Mouse (Mus musculus): ENCODE measurements around the gene Chst3. TPM values are rescaled to one million over a fixed set of nuclear protein-coding genes. Genes with fewer than 3 reads are reported as not detected.

Chst3 gene
- polyA plus RNA-seq (2012; rRNA removed), result 89.3 and 105 TPM in 2 replicates

GRCm38 (mm10) chr10:60218591-60219499, at the start of gene Chst3:
Gene Chst3, minus strand, starts transcription at chr10:60219260.
- Histone ChIP-seq H3K27ac (ENCODE audit: insufficient read depth, low read length) (peak within 1 kb of the TSS; percentile 99), H3K36me3 (ENCODE audit: control insufficient read depth, insufficient read depth, low read length) (peaks cover 10% of the 10 kb centered on the region; the same call in 1 of the 2 replicates), H3K4me3 (ENCODE audit: extremely low read depth, insufficient read depth, insufficient read length) (peak within 1 kb of the TSS; percentile 79), H3K27me3 (ENCODE audit: control insufficient read depth, insufficient read depth, low read length) (peaks cover 2% of the 10 kb centered on the region; the same call in 1 of the 2 replicates), H3K4me1 (ENCODE audit: control insufficient read depth, insufficient read depth, insufficient read length) (peaks cover 12% of the 10 kb centered on the region; the same call in 1 of the 2 replicates)
- peak in 1 of 2 experiments; percentile 68 for DNase-seq (ENCODE audit: low read depth in 1 of 2, low spot score in 2 of 2)
- TF ChIP-seq CTCF (IDR thresholded peaks at IDR 0.05; ENCODE audit: extremely low read depth, insufficient read depth, insufficient read length, insufficient replicate concordance) (no peak), POLR2A (IDR thresholded peaks at IDR 0.05; ENCODE audit: low read depth, low read length) (peak; percentile 0; the same call in 1 of the 2 replicates)
- 2% methylated on average over 79 of the region's 83 CpGs for WGBS

- 72% methylated on average over 11 of the region's 11 CpGs for WGBS
- Histone ChIP-seq H3K27ac (ENCODE audit: insufficient read depth, low read length) (no peak overlapping the region), H3K27me3 (ENCODE audit: control insufficient read depth, insufficient read depth, low read length) (no peaks in the 10 kb centered on the region), H3K36me3 (ENCODE audit: control insufficient read depth, insufficient read depth, low read length) (no peaks in the 10 kb centered on the region), H3K4me1 (ENCODE audit: control insufficient read depth, insufficient read depth, insufficient read length) (peaks cover 4% of the 10 kb centered on the region; the same call in 1 of the 2 replicates), H3K4me3 (ENCODE audit: extremely low read depth, insufficient read depth, insufficient read length) (no peak overlapping the region)
- no peak for DNase-seq (ENCODE audit: low read depth in 1 of 2, low spot score in 2 of 2)
- TF ChIP-seq POLR2A (IDR thresholded peaks at IDR 0.05; ENCODE audit: low read depth, low read length), result no peak
- TF ChIP-seq CTCF (IDR thresholded peaks at IDR 0.05; ENCODE audit: extremely low read depth, insufficient read depth, insufficient read length, insufficient replicate concordance), result no peak
Observed at GRCm38 (mm10) chr10:60268738-60269137, 49.7 kb upstream of the Chst3 start.

GRCm38 (mm10) chr10:60266842-60267401, 47.9 kb upstream of the Chst3 start:
- TF ChIP-seq POLR2A (IDR thresholded peaks at IDR 0.05; ENCODE audit: low read depth, low read length) (no peak), CTCF (IDR thresholded peaks at IDR 0.05; ENCODE audit: extremely low read depth, insufficient read depth, insufficient read length, insufficient replicate concordance) (no peak)
- WGBS, result 90% methylated on average over 8 of the region's 8 CpGs
- Histone ChIP-seq H3K4me3 (ENCODE audit: extremely low read depth, insufficient read depth, insufficient read length) (no peak overlapping the region), H3K27ac (ENCODE audit: insufficient read depth, low read length) (no peak overlapping the region), H3K4me1 (ENCODE audit: control insufficient read depth, insufficient read depth, insufficient read length) (peaks cover 16% of the 10 kb centered on the region; the same call in 1 of the 2 replicates), H3K36me3 (ENCODE audit: control insufficient read depth, insufficient read depth, low read length) (no peaks in the 10 kb centered on the region), H3K27me3 (ENCODE audit: control insufficient read depth, insufficient read depth, low read length) (no peaks in the 10 kb centered on the region)
- no peak for DNase-seq (ENCODE audit: low read depth in 1 of 2, low spot score in 2 of 2)

GRCm38 (mm10) chr10:60265252-60265651, 46.2 kb upstream of the Chst3 start:
- DNase-seq (ENCODE audit: low read depth in 1 of 2, low spot score in 2 of 2), result no peak
- TF ChIP-seq POLR2A (IDR thresholded peaks at IDR 0.05; ENCODE audit: low read depth, low read length), result no peak
- no peak for TF ChIP-seq CTCF (IDR thresholded peaks at IDR 0.05; ENCODE audit: extremely low read depth, insufficient read depth, insufficient read length, insufficient replicate concordance)
- H3K36me3 ChIP-seq (ENCODE audit: control insufficient read depth, insufficient read depth, low read length), result no peaks in the 10 kb centered on the region
- no peak overlapping the region for H3K27ac ChIP-seq (ENCODE audit: insufficient read depth, low read length)
- peaks cover 26% of the 10 kb centered on the region; the same call in 1 of the 2 replicates for H3K4me1 ChIP-seq (ENCODE audit: control insufficient read depth, insufficient read depth, insufficient read length)
- WGBS, result 87% methylated on average over 10 of the region's 10 CpGs
- H3K27me3 ChIP-seq (ENCODE audit: control insufficient read depth, insufficient read depth, low read length), result no peaks in the 10 kb centered on the region
- no peak overlapping the region for H3K4me3 ChIP-seq (ENCODE audit: extremely low read depth, insufficient read depth, insufficient read length)

GRCm38 (mm10) chr10:60263351-60263750, 44.3 kb upstream of the Chst3 start:
- no peak for DNase-seq (ENCODE audit: low read depth in 1 of 2, low spot score in 2 of 2)
- no peak overlapping the region for H3K4me3 ChIP-seq (ENCODE audit: extremely low read depth, insufficient read depth, insufficient read length)
- peaks cover 35% of the 10 kb centered on the region; the same call in 1 of the 2 replicates for H3K4me1 ChIP-seq (ENCODE audit: control insufficient read depth, insufficient read depth, insufficient read length)
- TF ChIP-seq CTCF (IDR thresholded peaks at IDR 0.05; ENCODE audit: extremely low read depth, insufficient read depth, insufficient read length, insufficient replicate concordance), result no peak
- TF ChIP-seq POLR2A (IDR thresholded peaks at IDR 0.05; ENCODE audit: low read depth, low read length), result no peak
- H3K27ac ChIP-seq (ENCODE audit: insufficient read depth, low read length), result peak overlapping the region; percentile 30; the same call in 1 of the 2 replicates
- 29% methylated on average over 7 of the region's 7 CpGs for WGBS
- H3K27me3 ChIP-seq (ENCODE audit: control insufficient read depth, insufficient read depth, low read length), result no peaks in the 10 kb centered on the region
- no peaks in the 10 kb centered on the region for H3K36me3 ChIP-seq (ENCODE audit: control insufficient read depth, insufficient read depth, low read length)

GRCm38 (mm10) chr10:60262386-60262785, 43.3 kb upstream of the Chst3 start:
- peak overlapping the region; percentile 30 for H3K27ac ChIP-seq (ENCODE audit: insufficient read depth, low read length)
- H3K27me3 ChIP-seq (ENCODE audit: control insufficient read depth, insufficient read depth, low read length), result no peaks in the 10 kb centered on the region
- WGBS, result 10% methylated on average over 3 of the region's 3 CpGs
- no peaks in the 10 kb centered on the region for H3K36me3 ChIP-seq (ENCODE audit: control insufficient read depth, insufficient read depth, low read length)
- peak in 1 of 2 experiments; percentile 79 for DNase-seq (ENCODE audit: low read depth in 1 of 2, low spot score in 2 of 2)
- TF ChIP-seq POLR2A (IDR thresholded peaks at IDR 0.05; ENCODE audit: low read depth, low read length) (no peak), CTCF (IDR thresholded peaks at IDR 0.05; ENCODE audit: extremely low read depth, insufficient read depth, insufficient read length, insufficient replicate concordance) (no peak)
- H3K4me1 ChIP-seq (ENCODE audit: control insufficient read depth, insufficient read depth, insufficient read length), result peaks cover 35% of the 10 kb centered on the region; the same call in 1 of the 2 replicates
- no peak overlapping the region for H3K4me3 ChIP-seq (ENCODE audit: extremely low read depth, insufficient read depth, insufficient read length)
